Mouse (Mus musculus): ENCODE measurements around the gene Arf6.
"Not testable (repeated sequence)": the region's sequence is repeated elsewhere in the genome, so short reads cannot be mapped to it uniquely, and the experiment has no call there.

- TF ChIP-seq CTCF, EP300 (IDR thresholded peaks at IDR 0.05; ENCODE audit: low read depth): not testable (repeated sequence)
Observed at GRCm38 (mm10) chr12:69360997-69361899, 10.7 kb upstream of the Arf6 start.

All from liver, embryonic 14.5 days (tissue).